Mouse (Mus musculus) olfactory bulb, adult 2 months (tissue): Measurements from ENCODE around the gene 2310061I04Rik. TPM values are rescaled to one million over a fixed set of nuclear protein-coding genes. Genes with fewer than 3 reads are reported as not detected.

Experiments
- H3K27ac ChIP-seq: fragments of 200-500 bp; 2 replicates; pipeline ENCODE4 v1.5.1; 2012; ENCODE audit warnings: low read depth, low read length; ENCODE audit not compliant: insufficient read depth
- H3K4me1 ChIP-seq: fragments of 200-500 bp; 2 replicates; pipeline ENCODE4 v1.6.1; 2012; ENCODE audit warnings: low read length; ENCODE audit not compliant: control insufficient read depth, insufficient read depth
- H3K4me3 ChIP-seq: fragments of 200-500 bp; 2 replicates; pipeline ENCODE4 v1.5.1; 2012; ENCODE audit warnings: mild to moderate bottlenecking, low read depth, low read length, moderate library complexity; ENCODE audit not compliant: insufficient read depth
- CTCF ChIP-seq: fragments of 200-500 bp; IDR thresholded peaks from 2 replicates; pipeline ENCODE4 v1.5.1; 2012; ENCODE audit warnings: low read depth, mild to moderate bottlenecking, low read length, moderate library complexity; ENCODE audit not compliant: insufficient read depth
- POLR2A ChIP-seq: fragments of 200-500 bp; IDR thresholded peaks from 2 replicates; pipeline ENCODE4 v1.6.1; 2012; ENCODE audit warnings: mild to moderate bottlenecking, low read depth, low read length, moderate library complexity; ENCODE audit not compliant: insufficient read depth
- WGBS: fragments of 180-500 bp; shearing (Covaris S2); methylation state at CpG from one replicate; pipeline ENCODE4 v1.1.7; 2018; 5-methylcytosine and 5-hydroxymethylcytosine counted together
- polyA plus RNA-seq: library from polyadenylated mRNA; stranded (reverse); fragments of >200 nt; gene quantifications from 2 replicates; pipeline ENCODE4 v1.2.4, GENCODE M21; 2012; ENCODE audit warnings: low replicate concordance; ENCODE audit not compliant: missing spikeins, insufficient read depth, insufficient read length

The 2310061I04Rik gene
- polyA plus RNA-seq, 1 experiment = not detected

GRCm38 (mm10) chr17:35850974-35851373 lies 46.3 kb downstream of the 2310061I04Rik start:
- no peaks in the 10 kb centered on the region for H3K4me1 ChIP-seq
- H3K27ac ChIP-seq = no peak overlapping the region
- TF ChIP-seq CTCF (no peak), POLR2A (no peak)
- 91% methylated on average over 3 of the region's 3 CpGs for WGBS
- H3K4me3 ChIP-seq = no peak overlapping the region

- WGBS = 40% methylated on average over 1 of the region's 1 CpGs
- Histone ChIP-seq H3K4me3 (no peak overlapping the region), H3K27ac (no peak overlapping the region), H3K4me1 (no peaks in the 10 kb centered on the region)
- TF ChIP-seq CTCF (no peak), POLR2A (no peak)
These were observed 49.1 kb downstream of the 2310061I04Rik start for GRCm38 (mm10) chr17:35848112-35848511.

- Histone ChIP-seq H3K4me1 (peaks cover 3% of the 10 kb centered on the region; the same call in 1 of the 2 replicates), H3K27ac (no peak overlapping the region), H3K4me3 (no peak overlapping the region)
- 97% methylated on average over 3 of the region's 3 CpGs for WGBS
- TF ChIP-seq CTCF (no peak), POLR2A (no peak)
These were observed 53.7 kb downstream of the 2310061I04Rik start for GRCm38 (mm10) chr17:35843514-35843913.

Other genes starting within 250 kb of the 2310061I04Rik start
- not detected in 2 replicates for gene Vars2, start 229.8 kb downstream of the 2310061I04Rik start, polyA plus RNA-seq
- not detected in 2 replicates for gene Gtf2h4, start 223.7 kb downstream of the 2310061I04Rik start, polyA plus RNA-seq
- not detected in 2 replicates for gene Ddr1, start 192.8 kb downstream of the 2310061I04Rik start, polyA plus RNA-seq
- not detected in 2 replicates for gene Ier3, start 75.7 kb downstream of the 2310061I04Rik start, polyA plus RNA-seq
- gene Flot1, start 74.2 kb downstream of the 2310061I04Rik start, polyA plus RNA-seq = not detected in 2 replicates
- 228 and 580 TPM in 2 replicates for gene Tubb5, start 59.1 kb downstream of the 2310061I04Rik start, polyA plus RNA-seq
- gene Mdc1, start 55.9 kb downstream of the 2310061I04Rik start, polyA plus RNA-seq = 41.3 TPM in 1 of 2 replicates, not detected in the other
- gene Nrm, start 36.1 kb downstream of the 2310061I04Rik start, polyA plus RNA-seq = not detected in 2 replicates
- gene Ppp1r18, start 31.8 kb downstream of the 2310061I04Rik start, polyA plus RNA-seq = not detected in 2 replicates
- gene Dhx16, start 17.6 kb downstream of the 2310061I04Rik start, polyA plus RNA-seq = not detected in 2 replicates
- not detected in 2 replicates for gene Atat1, start 12.6 kb upstream of the 2310061I04Rik start, polyA plus RNA-seq
- gene Mrps18b, start 19.0 kb upstream of the 2310061I04Rik start, polyA plus RNA-seq = not detected in 2 replicates
- gene Ppp1r10, start 19.0 kb upstream of the 2310061I04Rik start, polyA plus RNA-seq = not detected in 2 replicates
- gene Abcf1, start 72.3 kb upstream of the 2310061I04Rik start, polyA plus RNA-seq = not detected in 2 replicates
- gene Gnl1, start 82.4 kb upstream of the 2310061I04Rik start, polyA plus RNA-seq = not detected in 2 replicates
- gene Prr3, start 82.8 kb upstream of the 2310061I04Rik start, polyA plus RNA-seq = not detected in 2 replicates
- not detected in 2 replicates for gene H2-T24, start 123.1 kb upstream of the 2310061I04Rik start, polyA plus RNA-seq
- 151 TPM in 1 of 2 replicates, not detected in the other for gene H2-T23, start 135.4 kb upstream of the 2310061I04Rik start, polyA plus RNA-seq
- gene H2-T22, start 145.3 kb upstream of the 2310061I04Rik start, polyA plus RNA-seq = not detected in 2 replicates
- gene Gm6034, start 145.5 kb upstream of the 2310061I04Rik start, polyA plus RNA-seq = not detected in 2 replicates
- not detected in 2 replicates for gene Gm11127, start 160.9 kb upstream of the 2310061I04Rik start, polyA plus RNA-seq
- not detected in 2 replicates for gene Gm19684, start 224.2 kb upstream of the 2310061I04Rik start, polyA plus RNA-seq
- not detected in 2 replicates for gene Gm7030, start 232.0 kb upstream of the 2310061I04Rik start, polyA plus RNA-seq